Mouse (Mus musculus) liver, embryonic 13.5 days (tissue): ENCODE results near the gene Tmem114. TPM values are rescaled to one million over a fixed set of nuclear protein-coding genes. Genes with fewer than 3 reads are reported as not detected.

ENCODE experiments used
- polyA plus RNA-seq: library from polyadenylated mRNA; unstranded; fragments of >200 nt; fragmentation: Nextera tagmentation; extraction: Ambion mirVana; gene quantifications from 2 replicates; pipeline ENCODE4 v1.2.1, GENCODE M21; 2015

Gene Tmem114
- polyA plus RNA-seq, 1 experiment from 2014 or later: not detected

Other genes with a start within 250 kb of the Tmem114 start
- gene Mettl22, start 45.7 kb upstream of the Tmem114 start, polyA plus RNA-seq: 7.8 and 9.1 TPM in 2 replicates
- gene Abat, start 88.3 kb upstream of the Tmem114 start, polyA plus RNA-seq: 17.1 and 22.0 TPM in 2 replicates
- gene Pmm2, start 212.5 kb upstream of the Tmem114 start, polyA plus RNA-seq: 37.0 and 38.5 TPM in 2 replicates
- gene Tmem186, start 212.6 kb upstream of the Tmem114 start, polyA plus RNA-seq: 11.2 and 11.8 TPM in 2 replicates
- gene Carhsp1, start 247.0 kb upstream of the Tmem114 start, polyA plus RNA-seq: 62.4 and 67.1 TPM in 2 replicates